13 mouse cellular contexts compared by ENCODE assay signal in the genomic region with DNA sequence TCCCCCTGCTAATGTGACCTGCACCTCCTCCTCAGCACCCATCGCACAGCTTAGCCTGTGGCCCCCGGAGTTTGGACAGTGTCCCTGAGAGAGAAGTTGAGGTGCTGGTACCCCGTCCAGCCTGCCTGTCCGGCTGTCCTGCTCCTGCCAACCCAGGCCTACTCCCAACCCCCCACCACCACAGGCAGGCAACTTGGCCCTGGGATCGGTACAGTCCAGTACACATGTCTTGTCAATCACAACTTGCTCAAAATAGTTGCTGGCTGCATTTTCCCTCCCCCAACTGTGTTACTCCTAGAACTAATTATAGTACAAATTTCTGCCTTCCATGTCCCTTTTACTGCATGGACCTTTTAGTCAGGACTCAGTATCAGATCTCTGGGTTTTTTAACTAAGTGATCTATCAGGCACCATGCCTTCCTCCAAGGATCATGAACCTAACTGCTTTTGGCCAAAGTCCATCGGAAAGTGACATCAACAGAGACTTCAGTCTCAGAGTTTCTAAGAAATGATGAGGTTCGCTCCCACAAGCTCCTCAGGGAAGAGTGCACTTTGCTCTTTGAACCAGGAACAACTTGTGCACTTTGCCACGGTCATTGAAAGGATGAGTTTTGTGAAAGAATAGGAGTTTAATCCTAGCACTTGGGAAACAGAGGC. TPM values are rescaled to one million over a fixed set of nuclear protein-coding genes. Genes with fewer than 3 reads are reported as not detected.
DNase-seq lines count a peak whose midpoint lies in the region; ATAC-seq lines count a peak whose summit lies in the region.
"Had no signal": no experiment of that assay in that cellular context is flagged by ENCODE, and none has a peak within 500 bp of the region (broad histone marks: within the 10 kb centered on the region; RNA-seq: fewer than 3 reads in every experiment).

A gene (minus strand): TSS at position 201 of the 657 bp plus-strand sequence.

- peak within 1 kb of the TSS; percentile 53 for H3K4me3 ChIP-seq in heart, embryonic 16.5 days (ENCODE audit: low read length)
- H3K4me3 ChIP-seq: embryonic facial prominence, embryonic 12.5 days; liver, embryonic 13.5 days had no signal

- 54% methylated on average over 8 of the region's 8 CpGs for WGBS in heart, embryonic 16.5 days

- no peaks in the 10 kb centered on the region; the same call in 1 of the 2 replicates for H3K9me3 ChIP-seq in heart, embryonic 16.5 days (replicated peaks; ENCODE audit: control insufficient read depth, low read length)
- H3K9me3 ChIP-seq: embryonic facial prominence, embryonic 12.5 days; liver, embryonic 13.5 days had no signal

- peak within 1 kb of the TSS; percentile 92 for H3K27ac ChIP-seq in heart, embryonic 16.5 days (ENCODE audit: low read length)
- H3K27ac ChIP-seq: embryonic facial prominence, embryonic 12.5 days; liver, embryonic 13.5 days had no signal

- peak within 1 kb of the TSS; percentile 90 for H3K4me2 ChIP-seq in heart, embryonic 16.5 days (ENCODE audit: low read depth, low read length)
- H3K4me2 ChIP-seq: embryonic facial prominence, embryonic 12.5 days; liver, embryonic 13.5 days had no signal

- peak within 1 kb of the TSS; percentile 81 for H3K9ac ChIP-seq in heart, embryonic 16.5 days (ENCODE audit: low read length)
- H3K9ac ChIP-seq: embryonic facial prominence, embryonic 12.5 days; liver, embryonic 13.5 days had no signal

- H3K36me3 ChIP-seq in heart, embryonic 16.5 days (ENCODE audit: control insufficient read depth, insufficient read depth): no peaks in the 10 kb centered on the region
- H3K36me3 ChIP-seq: embryonic facial prominence, embryonic 12.5 days; liver, embryonic 13.5 days had no signal

- no peaks in the 10 kb centered on the region for H3K27me3 ChIP-seq in heart, embryonic 16.5 days (ENCODE audit: control insufficient read depth, insufficient read depth, low read length)

- DNase-seq in adipocyte (ENCODE audit: low spot score): peak; percentile 53
- DNase-seq in gastrocnemius, postnatal 14 days: peak; percentile 77
- DNase-seq in kidney, postnatal 36 days: peak; percentile 77 to 84
- no peak for DNase-seq in lung, postnatal 36 days
- no peak for DNase-seq in layer of hippocampus, adult 9-11 months
- DNase-seq in layer of hippocampus, adult 18-20 months (ENCODE audit: low spot score in 2 of 2): no peak
- DNase-seq in left cerebral cortex, postnatal 14 days (ENCODE audit: low spot score in 2 of 2): no peak
- DNase-seq: liver, embryonic 13.5 days; right cerebral cortex, postnatal 14 days; thymus, postnatal 4 days had no signal

- peak; percentile 80 for ATAC-seq in heart, embryonic 16.5 days (replicated peaks; ENCODE audit: extremely low read depth, insufficient read depth, low FRiP score)
- ATAC-seq: activated CD4-positive, CD25-positive, alpha-beta regulatory T cell, adult 4 months had no signal

- H3K4me1 ChIP-seq in heart, embryonic 16.5 days (ENCODE audit: control insufficient read depth, insufficient read depth, low read length): peaks cover 20% of the 10 kb centered on the region
- H3K4me1 ChIP-seq: embryonic facial prominence, embryonic 12.5 days had no signal

- intact Hi-C loops in gastrocnemius, postnatal 14 days (cut with DNase I; ENCODE audit: low total_unique reads): no loop called here
- intact Hi-C loops in left cerebral cortex, postnatal 14 days (cut with DNase I): loop anchor here (10.0 kb wide), 1 partner anchor 273 kb away; a partner anchor contains a TSS

RNA-seq across cellular contexts. Expression of the gene that starts here (rescaled TPM):
- 100 to 1,000 TPM; 197 to 244 TPM for total RNA-seq in gastrocnemius, postnatal 14 days (2021)
- 172 and 183 TPM in 2 replicates for polyA plus RNA-seq in heart, embryonic 16.5 days (2015; fragmentation: Nextera tagmentation; extraction: Ambion mirVana)
- under 1 TPM; 0.12 to 0.13 TPM for total RNA-seq in layer of hippocampus, adult 18-20 months (2021)
- total RNA-seq in left cerebral cortex, postnatal 14 days (2021): under 1 TPM; 0.47 to 0.64 TPM
- polyA plus RNA-seq: activated CD4-positive, CD25-positive, alpha-beta regulatory T cell, adult 4 months had no signal

Comparison
In these comparisons a context has a peak if more than half of its experiments do, and no peak if none do; other contexts are left out.
1. RNA of the gene that starts here (total RNA-seq): 197 to 244 TPM in gastrocnemius, postnatal 14 days; 0.47 to 0.64 TPM in left cerebral cortex, postnatal 14 days and 0.12 to 0.13 TPM in layer of hippocampus, adult 18-20 months; every median in the first group is over 100 times any median in the second.
2. DNase-seq: peak in adipocyte (single experiment), gastrocnemius, postnatal 14 days (single experiment) and kidney, postnatal 36 days (2 of 2); none in lung, postnatal 36 days (single experiment), layer of hippocampus, adult 9-11 months (single experiment), layer of hippocampus, adult 18-20 months (0 of 2) and left cerebral cortex, postnatal 14 days (0 of 2).